Mouse (Mus musculus): Measurements from ENCODE around the gene Btn2a2. TPM values are rescaled to one million over a fixed set of nuclear protein-coding genes. Genes with fewer than 3 reads are reported as not detected.
A peak's percentile ranks its signal among the peaks of the same experiment; 100 is the strongest.
"Not testable (repeated sequence)": the region's sequence is repeated elsewhere in the genome, so short reads cannot be mapped to it uniquely, and the experiment has no call there.

Gene Btn2a2
- total RNA-seq (2021) = 1 to 10 TPM; 1.1 to 1.3 TPM

DNA sequence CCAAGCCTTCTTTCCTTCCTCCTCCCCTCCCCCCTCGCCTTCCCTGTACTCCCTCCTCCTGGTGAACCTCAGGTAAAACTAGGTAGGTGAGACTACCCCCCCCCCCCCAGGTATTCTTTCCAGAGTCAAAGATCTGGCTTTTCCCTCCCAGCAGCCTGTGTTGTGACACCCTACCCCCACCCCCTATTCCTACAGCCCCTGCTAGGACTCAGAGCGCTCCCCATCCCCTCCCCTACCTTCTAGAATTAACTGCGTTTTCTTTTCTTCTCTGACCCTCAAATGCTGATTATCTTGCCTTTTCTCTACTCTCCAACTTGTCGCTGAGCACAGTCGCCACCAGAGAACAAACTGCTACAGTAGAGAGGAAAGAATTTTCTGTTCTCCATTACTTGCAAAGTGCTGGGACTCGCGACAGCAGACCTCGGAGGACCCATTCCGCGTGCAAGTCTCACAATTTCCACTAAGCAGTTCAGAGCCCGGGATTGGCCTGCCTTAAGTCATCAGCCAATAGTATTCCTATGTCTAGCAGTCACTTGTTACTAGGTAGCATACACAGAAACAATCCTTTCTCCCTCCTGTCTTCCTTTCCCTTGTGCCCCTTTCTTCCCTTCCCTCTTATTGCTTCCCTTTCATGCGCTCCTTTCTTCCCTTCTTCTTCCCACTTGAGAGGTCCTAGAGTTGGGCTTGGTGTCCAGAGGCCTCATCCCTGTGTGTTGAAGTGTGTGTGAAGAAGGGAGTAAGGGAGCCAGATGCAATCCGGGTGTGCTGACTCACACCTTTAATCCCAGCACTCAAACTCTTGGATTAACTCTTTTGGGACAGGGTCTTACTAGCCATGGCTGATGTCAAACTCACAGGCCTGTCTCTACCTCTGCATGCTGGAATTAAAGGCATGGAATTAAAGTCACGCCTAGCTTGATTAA, at the start of gene Btn2a2:
Gene Btn2a2 (minus strand): TSS at position 458 of the 923 bp plus-strand sequence.
- peak; percentile 75 to 86 for DNase-seq (ENCODE audit: low spot score in 2 of 2)
- intact Hi-C loops (cut with DNase I) = no loop called here

DNA sequence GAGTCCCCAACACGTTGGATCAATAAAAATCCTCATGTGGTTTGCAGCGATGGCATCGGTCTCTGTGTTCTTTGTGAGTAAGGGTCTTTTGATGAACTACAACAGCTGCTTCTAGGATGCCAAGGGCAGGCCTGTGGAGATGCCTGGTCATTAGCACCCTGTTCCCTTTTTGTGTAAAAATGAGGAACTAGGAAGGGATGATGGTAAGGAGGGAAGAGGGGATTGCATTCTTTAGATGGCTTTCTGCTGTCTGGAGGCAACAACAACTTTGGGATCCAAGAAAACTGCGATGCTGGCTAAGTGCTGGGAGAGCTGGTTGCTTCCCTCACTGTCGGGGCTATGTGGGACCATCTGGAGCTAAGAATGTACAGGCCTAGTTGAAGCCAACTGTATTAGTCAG, 49.6 kb upstream of the Btn2a2 start:
- intact Hi-C loops (cut with DNase I) = no loop called here
- DNase-seq (ENCODE audit: low spot score in 2 of 2) = no peak

DNA sequence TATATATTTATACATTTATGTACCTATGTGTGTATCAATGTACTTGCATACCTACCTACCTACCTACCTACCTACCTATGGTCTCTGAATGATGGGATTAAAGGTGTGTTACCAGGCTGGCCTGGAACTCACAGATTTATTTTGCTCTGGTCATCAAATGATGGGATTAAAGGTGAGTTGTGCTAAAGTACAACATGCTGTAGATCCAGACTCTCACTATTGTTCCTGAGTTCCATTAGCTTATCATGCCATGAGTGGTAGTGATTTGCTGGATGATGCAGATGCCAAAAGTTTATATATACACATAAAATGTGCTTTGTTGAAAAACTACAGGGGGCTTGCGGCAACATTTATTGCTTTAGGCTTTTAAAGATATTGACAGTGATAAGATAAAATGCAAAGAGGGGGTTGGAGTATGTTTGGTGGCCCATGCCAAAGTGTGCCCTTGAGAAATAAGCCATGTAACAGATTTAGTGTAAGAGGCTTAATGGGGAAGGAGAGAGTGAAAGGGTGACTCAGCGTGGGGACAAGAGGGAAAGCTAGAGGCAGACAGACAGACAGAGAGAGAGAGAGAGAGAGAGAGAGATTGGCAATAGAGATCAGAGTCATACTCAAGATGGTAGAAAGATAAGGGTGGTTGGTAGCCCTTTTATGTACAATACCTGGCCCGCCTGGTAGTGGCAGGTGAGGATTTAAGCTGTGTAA, 48.5 kb upstream of the Btn2a2 start:
- DNase-seq (ENCODE audit: low spot score in 2 of 2) = no peak
- intact Hi-C loops (cut with DNase I) = no loop called here

DNA sequence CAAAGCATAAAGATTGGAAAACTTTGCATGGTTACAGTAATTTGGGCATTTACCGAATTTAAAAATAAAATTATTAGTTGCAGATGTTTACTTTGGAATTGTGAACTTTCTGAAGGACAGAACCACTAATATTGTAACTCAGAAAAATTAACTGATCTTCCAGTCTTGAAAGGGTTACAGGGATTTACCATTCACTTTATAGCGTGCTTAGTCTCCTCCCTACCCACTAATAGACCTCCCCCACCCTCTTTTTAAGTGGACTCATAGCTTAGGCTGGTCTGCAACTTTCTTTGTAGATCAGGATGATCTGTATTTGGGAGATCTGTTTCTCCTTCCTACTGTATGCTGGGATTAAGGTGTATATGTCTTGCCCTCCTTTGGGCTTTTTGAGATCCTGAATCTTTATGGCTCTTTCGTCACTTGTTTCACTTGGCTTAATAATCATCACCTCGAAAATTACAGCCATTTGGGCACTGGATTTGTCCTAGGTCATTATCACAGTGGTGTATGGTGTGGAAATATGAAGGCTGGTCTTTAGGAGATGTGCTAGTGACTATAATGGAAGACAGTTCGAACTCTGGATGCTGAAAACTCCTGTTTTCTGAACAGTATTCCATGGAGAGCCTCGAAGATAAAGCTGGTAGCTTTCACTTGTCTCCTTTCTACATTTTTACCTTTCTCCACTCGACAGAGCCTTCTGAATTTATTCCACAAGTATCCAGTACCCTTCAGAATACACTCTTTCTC, 47.6 kb upstream of the Btn2a2 start:
- intact Hi-C loops (cut with DNase I) = no loop called here
- no peak for DNase-seq (ENCODE audit: low spot score in 2 of 2)

DNA sequence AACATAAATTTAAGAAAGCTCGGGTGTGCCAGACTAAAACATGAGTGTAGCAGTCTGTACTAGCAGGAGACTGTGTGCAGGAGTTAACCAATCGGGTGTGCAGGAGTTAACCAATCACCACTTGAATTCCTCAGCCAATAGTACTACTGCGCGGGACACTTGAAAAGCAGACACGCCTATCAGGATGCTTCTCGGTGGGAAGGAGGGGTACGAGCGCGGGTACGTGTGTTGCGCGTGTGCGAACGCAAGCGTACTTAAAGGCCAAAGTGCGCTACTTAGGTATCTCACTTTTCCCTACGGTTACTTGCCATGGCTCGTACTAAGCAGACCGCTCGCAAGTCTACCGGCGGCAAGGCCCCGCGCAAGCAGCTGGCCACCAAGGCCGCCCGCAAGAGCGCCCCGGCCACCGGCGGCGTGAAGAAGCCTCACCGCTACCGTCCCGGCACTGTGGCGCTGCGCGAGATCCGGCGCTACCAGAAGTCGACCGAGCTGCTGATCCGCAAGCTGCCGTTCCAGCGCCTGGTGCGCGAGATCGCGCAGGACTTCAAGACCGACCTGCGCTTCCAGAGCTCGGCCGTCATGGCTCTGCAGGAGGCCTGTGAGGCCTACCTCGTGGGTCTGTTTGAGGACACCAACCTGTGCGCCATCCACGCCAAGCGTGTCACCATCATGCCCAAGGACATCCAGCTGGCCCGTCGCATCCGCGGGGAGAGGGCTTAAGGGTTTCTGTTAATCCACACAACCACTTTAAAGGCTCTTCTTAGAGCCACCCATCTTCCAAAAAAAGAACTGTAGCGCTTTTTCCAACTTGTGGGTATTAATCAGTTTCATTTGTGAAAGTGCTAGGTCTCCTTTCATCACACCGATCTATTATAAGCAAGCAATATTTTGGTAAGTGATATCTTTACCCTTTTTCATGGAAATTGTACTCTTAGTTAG, 46.7 kb upstream of the Btn2a2 start, which contains the start of gene Hist1h3g:
Gene Hist1h3g (plus strand): TSS at position 286 of the 939 bp plus-strand sequence.
- DNase-seq (ENCODE audit: low spot score in 2 of 2) = peak; percentile 92 to 97
- intact Hi-C loops (cut with DNase I) = not testable (repeated sequence)

DNA sequence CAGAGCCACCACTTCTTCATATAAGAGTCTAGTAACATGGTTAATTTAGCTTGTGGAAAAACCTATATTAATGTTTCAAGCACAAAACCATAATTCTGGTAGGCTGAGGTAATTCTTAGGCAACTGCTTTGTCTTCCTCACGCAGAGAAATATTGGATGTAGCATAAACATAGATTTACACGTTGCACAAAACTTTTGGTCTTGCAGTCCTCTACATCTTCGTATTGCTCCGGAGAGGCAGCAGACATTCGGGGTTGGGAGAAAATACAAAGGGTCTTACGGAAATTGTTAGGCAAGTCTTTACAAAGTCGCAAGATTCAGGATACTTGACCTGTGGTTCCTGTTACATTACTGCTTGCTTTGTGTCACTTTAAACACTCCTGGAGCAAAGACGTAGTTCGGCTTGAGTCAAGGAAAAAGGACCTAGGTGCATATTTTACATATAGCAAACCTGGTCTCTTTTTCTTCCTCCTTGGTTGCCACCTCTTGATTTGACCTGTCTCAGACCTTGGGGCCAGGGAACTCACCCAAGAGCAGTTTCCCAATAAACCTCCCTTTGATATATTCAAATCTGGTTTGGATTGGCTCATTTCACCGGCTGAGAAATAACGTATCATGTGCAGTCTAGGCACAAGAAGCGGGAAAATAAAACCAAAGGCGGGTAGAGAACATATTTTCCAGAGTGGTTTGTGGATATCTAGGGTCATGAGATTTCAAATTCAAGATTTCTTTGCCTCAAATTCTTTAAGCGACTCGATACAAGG, 45.9 kb upstream of the Btn2a2 start:
- intact Hi-C loops (cut with DNase I) = loop anchor here (5.0 kb wide), 3 partner anchors 88 to 1817 kb away; partner anchors contain the start of genes Hist1h1c, Hist1h1e, Hist1h2ai and Hist1h2be
- no peak for DNase-seq (ENCODE audit: low spot score in 2 of 2)

DNA sequence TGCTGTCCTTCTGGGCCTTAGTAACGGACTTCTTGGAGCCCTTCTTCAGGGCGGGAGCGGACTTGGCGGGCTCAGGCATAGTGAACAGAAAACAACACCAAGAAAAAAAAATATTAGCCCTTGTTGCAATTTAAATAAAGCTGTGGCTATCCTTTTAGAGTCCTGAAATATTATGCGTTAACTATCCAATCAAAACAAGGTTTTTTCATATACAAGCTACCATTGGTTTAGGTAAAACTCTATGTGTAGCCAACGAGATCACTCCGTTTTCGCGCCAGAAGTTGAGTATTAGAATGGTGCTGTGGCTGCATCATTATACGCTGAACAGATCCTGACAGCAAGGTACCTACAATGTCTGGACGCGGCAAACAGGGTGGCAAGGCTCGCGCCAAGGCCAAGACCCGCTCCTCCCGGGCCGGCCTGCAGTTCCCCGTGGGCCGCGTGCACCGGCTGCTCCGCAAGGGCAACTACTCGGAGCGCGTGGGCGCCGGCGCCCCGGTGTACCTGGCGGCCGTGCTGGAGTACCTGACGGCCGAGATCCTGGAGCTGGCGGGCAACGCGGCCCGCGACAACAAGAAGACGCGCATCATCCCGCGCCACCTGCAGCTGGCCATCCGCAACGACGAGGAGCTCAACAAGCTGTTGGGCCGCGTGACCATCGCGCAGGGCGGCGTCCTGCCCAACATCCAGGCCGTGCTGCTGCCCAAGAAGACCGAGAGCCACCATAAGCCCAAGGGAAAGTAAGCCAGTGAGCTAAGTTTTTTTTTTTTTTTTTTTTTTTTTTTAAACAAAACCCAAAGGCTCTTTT, 45.1 kb upstream of the Btn2a2 start, which contains the start of gene Hist1h2af:
Gene Hist1h2af (plus strand): TSS at position 347 of the 808 bp plus-strand sequence.
- intact Hi-C loops (cut with DNase I) = loop anchor here (5.0 kb wide), 3 partner anchors 89 to 1816 kb away; partner anchors contain the start of genes Hist1h1c, Hist1h1e, Hist1h2ai and Hist1h2be
- DNase-seq (ENCODE audit: low spot score in 2 of 2) = peak; percentile 83 to 93

DNA sequence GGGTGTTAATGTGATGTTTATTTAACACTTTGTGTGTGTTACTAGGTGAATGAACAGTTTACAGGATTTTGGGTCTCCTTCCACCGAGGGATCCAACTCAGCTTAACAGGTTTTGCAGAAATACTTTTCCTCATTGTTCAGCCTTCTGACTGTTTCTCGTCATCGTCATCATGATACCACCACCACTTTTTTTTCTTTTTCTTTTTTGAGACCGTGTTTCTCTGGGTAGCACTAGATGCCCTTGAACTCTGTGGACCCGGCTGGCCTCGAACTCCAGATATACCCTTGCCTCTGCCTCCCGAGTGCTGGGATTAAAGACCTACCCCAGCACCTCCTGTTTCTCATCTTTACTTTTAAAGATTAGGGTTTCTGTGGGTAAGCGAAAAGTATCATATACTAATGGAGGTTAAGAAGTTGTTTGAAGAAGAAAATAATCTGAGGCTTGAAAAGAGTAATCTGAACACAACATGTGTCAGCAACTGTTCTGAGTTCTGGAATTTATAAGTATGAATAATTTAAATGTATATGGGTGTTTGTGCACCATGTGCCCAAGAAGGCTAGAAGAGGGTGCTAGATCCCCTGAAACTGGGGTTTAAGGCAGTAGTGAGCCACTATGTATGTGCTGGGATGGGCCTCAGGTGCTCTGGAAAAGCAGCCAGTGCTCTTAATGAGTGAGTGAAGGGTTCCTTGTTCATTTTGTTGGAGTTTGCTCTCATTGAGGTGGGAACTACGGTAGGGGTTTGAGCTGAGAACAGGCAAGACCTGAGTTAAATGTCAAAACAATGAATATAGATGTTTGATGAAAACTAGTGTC, 43.8 kb upstream of the Btn2a2 start:
- no peak for DNase-seq (ENCODE audit: low spot score in 2 of 2)
- intact Hi-C loops (cut with DNase I) = loop anchor here (5.0 kb wide), 3 partner anchors 90 to 1815 kb away; partner anchors contain the start of genes Hist1h1c, Hist1h1e, Hist1h2ai and Hist1h2be

DNA sequence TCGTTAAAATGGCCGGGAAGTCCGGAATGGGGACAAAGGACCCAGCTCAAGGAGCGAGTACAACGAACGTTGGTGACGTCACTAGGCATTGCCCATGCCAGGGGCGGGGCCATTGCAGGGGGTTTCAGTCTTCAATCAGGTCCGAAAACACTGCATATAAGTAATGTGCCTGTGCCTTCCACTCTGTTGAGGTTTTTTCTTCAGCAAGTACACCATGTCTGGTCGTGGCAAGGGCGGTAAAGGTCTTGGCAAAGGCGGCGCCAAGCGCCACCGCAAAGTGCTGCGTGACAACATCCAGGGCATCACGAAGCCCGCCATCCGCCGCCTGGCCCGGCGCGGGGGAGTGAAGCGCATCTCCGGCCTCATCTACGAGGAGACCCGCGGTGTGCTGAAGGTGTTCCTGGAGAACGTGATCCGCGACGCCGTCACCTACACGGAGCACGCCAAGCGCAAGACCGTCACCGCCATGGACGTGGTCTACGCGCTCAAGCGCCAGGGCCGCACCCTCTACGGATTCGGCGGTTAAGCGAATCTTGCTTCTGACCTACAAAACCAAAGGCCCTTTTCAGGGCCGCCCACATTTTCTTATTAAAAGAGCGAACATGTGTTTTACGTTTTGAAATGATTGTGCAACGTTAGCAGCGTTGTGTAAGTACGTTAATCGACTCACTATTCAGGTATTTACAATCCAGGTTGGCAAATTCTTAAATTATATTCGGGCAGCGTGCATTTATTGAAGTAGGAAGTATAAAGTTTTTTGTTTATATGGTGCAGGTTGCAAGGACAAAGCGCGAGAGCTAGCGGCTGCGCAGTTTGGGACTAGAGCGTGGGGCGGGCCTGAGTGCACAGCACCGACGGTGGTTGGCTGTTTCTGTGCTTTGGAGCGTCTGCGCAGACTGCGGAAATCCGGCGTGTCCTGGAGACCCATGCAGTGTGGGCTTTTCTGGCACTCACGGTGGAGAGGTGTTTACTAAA, 42.5 kb upstream of the Btn2a2 start, which contains the start of gene Hist1h4h:
Gene Hist1h4h (plus strand): TSS at position 150 of the 975 bp plus-strand sequence.
- intact Hi-C loops (cut with DNase I) = loop anchor here (1.0 to 5.0 kb wide), 4 partner anchors 91 to 1814 kb away; partner anchors contain the start of genes Hist1h1c, Hist1h1e, Hist1h2ai and Hist1h2be
- peak; percentile 98 to 99 for DNase-seq (ENCODE audit: low spot score in 2 of 2)

DNA sequence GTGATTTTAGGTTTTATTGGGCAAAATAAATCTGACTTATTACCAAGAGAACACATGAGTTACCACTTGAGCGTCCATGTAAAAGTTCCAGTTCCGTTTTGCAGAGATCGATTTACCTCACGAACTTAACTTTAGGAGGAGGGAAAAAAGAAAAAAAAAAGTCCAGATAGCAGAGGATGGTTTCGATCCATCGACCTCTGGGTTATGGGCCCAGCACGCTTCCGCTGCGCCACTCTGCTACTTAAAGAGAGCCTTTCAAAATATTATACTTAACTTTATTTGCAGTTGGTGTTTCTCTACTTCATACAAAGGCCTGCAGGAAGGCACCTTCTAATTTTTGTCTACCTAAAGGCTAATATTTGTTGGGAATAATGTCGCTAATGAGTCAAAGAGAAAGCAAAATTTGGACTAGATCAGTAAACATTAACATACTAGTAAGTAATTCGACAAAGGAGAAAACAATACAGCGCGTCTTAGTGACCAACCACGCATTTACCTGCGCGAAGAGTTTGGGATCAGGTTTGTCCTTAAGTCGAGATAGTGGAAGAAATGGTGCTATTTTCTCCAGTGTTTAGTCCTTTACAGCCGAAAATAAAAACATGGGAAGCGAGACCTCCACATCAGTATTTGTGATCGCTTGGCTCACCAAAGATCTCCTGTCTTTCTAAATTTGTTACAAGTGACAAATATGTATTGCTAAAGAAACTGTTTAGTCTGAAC, 41.7 kb upstream of the Btn2a2 start:
- intact Hi-C loops (cut with DNase I) = loop anchor here (5.0 kb wide), 3 partner anchors 92 to 1813 kb away; partner anchors contain the start of genes Hist1h1c, Hist1h1e, Hist1h2ai and Hist1h2be
- peak; percentile 79 to 83 for DNase-seq (ENCODE audit: low spot score in 2 of 2)

DNA sequence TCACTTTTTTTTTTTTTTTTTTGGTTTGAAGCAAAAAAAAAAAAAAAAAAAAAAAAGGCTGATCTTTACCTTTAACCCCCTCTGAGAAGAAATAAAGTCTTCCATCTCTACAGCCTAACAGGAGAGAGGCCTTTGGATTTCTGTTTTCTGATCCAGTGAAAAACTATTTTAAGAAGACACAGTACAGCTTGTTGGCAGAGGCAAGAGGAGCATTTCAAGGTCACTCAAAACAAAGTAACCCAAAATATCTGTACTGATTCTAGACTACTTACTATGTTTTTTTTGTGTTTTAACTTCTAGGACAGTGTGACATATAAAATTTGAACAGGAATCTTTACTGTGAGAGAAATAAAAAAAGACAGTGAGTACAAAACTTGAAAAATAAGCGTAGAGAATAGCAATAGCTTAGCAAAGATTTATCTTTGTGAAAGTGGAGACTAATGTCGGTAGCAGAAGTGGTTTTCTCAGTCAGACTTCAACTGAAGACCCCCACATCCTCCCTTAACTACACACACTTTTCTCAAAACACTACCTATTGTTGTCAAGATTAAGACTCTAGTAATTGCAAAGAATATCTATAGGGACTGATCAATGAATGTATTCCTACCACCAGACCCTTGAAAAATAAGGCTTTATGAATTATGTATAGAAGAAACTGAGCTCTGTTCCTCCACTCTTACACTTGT, 41.0 kb upstream of the Btn2a2 start:
- intact Hi-C loops (cut with DNase I) = loop anchor here (5.0 kb wide), 4 partner anchors 93 to 1812 kb away; partner anchors contain the start of genes Hist1h1c, Hist1h1e, Hist1h2ai and Hist1h2be
- no peak for DNase-seq (ENCODE audit: low spot score in 2 of 2)

DNA sequence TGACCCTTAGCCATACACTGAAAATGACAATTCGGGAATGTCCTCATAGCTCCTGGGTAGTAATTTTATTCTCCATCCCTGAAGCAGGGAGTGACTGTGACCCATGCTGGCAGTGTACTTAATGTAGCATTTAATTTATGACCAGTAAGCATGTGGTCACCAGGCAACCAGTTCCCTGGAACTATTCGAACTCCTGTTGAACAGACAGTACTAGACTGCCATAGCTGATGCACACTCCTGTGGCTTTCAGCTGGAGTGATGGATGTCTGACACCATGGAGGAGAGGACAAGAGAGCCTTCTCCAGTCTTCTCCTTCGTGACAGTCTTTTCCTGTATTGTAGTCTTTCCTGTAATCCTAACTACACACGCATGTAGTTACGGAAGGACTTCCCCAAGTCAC, 40.3 kb upstream of the Btn2a2 start:
- DNase-seq (ENCODE audit: low spot score in 2 of 2) = no peak
- intact Hi-C loops (cut with DNase I) = loop anchor here (5.0 kb wide), 1 partner anchor 1502 kb away; no protein-coding TSS in a partner anchor

DNA sequence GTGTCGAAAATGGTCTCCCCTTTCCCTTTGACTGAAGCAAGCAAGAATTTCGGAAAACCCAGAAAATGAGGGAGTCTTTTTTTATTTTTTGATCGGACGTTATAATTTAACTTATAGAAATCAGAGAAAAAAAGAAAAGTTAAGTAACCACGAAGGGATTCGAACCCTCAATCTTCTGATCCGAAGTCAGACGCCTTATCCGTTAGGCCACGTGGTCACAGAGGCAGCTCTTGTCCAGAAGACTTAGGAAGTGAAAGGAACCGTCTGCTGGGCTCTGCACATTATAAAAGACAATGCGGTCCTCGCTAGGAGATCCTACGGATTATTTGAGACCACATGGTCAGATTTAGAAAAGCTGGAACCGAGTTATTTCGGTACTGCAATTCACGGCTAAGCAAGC, 37.7 kb upstream of the Btn2a2 start:
- intact Hi-C loops (cut with DNase I) = loop anchor here (5.0 kb wide), 1 partner anchor 1499 kb away; no protein-coding TSS in a partner anchor

More for the DNA sequence above, 37.7 kb upstream of the Btn2a2 start:
- peak; percentile 93 to 96 for DNase-seq (ENCODE audit: low spot score in 2 of 2)
